Mouse (Mus musculus): ENCODE results near the gene Macrod2. TPM values are rescaled to one million over a fixed set of nuclear protein-coding genes. Genes with fewer than 3 reads are reported as not detected.

The Macrod2 gene
- polyA plus RNA-seq, 1 experiment: 3.8 TPM

- H3K4me3 ChIP-seq (ENCODE audit: low read depth, low read length): no peak overlapping the region
- H3K4me1 ChIP-seq (ENCODE audit: control insufficient read depth, insufficient read depth, insufficient read length, low read length): no peaks in the 10 kb centered on the region
- H3K27me3 ChIP-seq (ENCODE audit: control insufficient read depth, insufficient read depth, low read length): no peaks in the 10 kb centered on the region
- H3K27ac ChIP-seq (ENCODE audit: insufficient read depth, low read depth, low read length): no peak overlapping the region
- no peak for TF ChIP-seq POLR2A (IDR thresholded peaks at IDR 0.05; ENCODE audit: low read depth, low read length)
- no peak for TF ChIP-seq CTCF (IDR thresholded peaks at IDR 0.05; ENCODE audit: extremely low read depth, insufficient read length, insufficient replicate concordance, low read depth, low read length)
- H3K36me3 ChIP-seq (ENCODE audit: control insufficient read depth, insufficient read depth, low read length): no peaks in the 10 kb centered on the region
- WGBS: 72% methylated on average over 2 of the region's 2 CpGs
Observed at GRCm38 (mm10) chr2:142267836-142268235, 1872.7 kb downstream of the Macrod2 start.

DNA sequence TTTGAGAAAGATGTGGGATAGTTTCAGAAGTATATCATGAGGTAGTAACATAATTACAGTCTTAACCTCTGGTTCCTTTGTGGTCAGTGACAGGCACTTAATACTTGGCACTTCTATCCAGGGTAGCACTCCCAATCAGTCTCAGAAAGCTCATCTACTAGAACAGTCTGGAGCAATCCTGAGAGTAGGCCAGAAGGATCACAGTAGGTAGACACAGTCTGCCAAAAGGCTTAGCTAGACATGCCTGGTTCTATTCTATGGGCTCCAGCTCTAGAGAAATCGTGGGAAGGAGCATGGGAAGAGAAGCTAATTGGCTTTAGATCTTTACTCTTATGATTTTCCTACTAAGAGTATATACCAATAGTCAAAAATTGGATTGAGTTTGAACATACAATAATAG is 1891.7 kb downstream of the Macrod2 start:
- H3K27ac ChIP-seq (ENCODE audit: insufficient read depth, low read depth, low read length): no peak overlapping the region
- WGBS: 16% methylated on average over 1 of the region's 1 CpGs
- H3K4me1 ChIP-seq (ENCODE audit: control insufficient read depth, insufficient read depth, insufficient read length, low read length): no peaks in the 10 kb centered on the region
- no peak overlapping the region for H3K4me3 ChIP-seq (ENCODE audit: low read depth, low read length)
- H3K27me3 ChIP-seq (ENCODE audit: control insufficient read depth, insufficient read depth, low read length): no peaks in the 10 kb centered on the region
- TF ChIP-seq POLR2A (IDR thresholded peaks at IDR 0.05; ENCODE audit: low read depth, low read length) (no peak), CTCF (IDR thresholded peaks at IDR 0.05; ENCODE audit: extremely low read depth, insufficient read length, insufficient replicate concordance, low read depth, low read length) (no peak)
- H3K36me3 ChIP-seq (ENCODE audit: control insufficient read depth, insufficient read depth, low read length): no peaks in the 10 kb centered on the region

- no peaks in the 10 kb centered on the region for H3K4me1 ChIP-seq (ENCODE audit: control insufficient read depth, insufficient read depth, insufficient read length, low read length)
- H3K27me3 ChIP-seq (ENCODE audit: control insufficient read depth, insufficient read depth, low read length): no peaks in the 10 kb centered on the region
- no peak overlapping the region for H3K4me3 ChIP-seq (ENCODE audit: low read depth, low read length)
- no peak overlapping the region for H3K27ac ChIP-seq (ENCODE audit: insufficient read depth, low read depth, low read length)
- H3K36me3 ChIP-seq (ENCODE audit: control insufficient read depth, insufficient read depth, low read length): no peaks in the 10 kb centered on the region
- 85% methylated on average over 4 of the region's 4 CpGs for WGBS
- no peak for TF ChIP-seq CTCF (IDR thresholded peaks at IDR 0.05; ENCODE audit: extremely low read depth, insufficient read length, insufficient replicate concordance, low read depth, low read length)
- no peak for TF ChIP-seq POLR2A (IDR thresholded peaks at IDR 0.05; ENCODE audit: low read depth, low read length)
Observed at GRCm38 (mm10) chr2:142294831-142295230, 1899.7 kb downstream of the Macrod2 start.

DNA sequence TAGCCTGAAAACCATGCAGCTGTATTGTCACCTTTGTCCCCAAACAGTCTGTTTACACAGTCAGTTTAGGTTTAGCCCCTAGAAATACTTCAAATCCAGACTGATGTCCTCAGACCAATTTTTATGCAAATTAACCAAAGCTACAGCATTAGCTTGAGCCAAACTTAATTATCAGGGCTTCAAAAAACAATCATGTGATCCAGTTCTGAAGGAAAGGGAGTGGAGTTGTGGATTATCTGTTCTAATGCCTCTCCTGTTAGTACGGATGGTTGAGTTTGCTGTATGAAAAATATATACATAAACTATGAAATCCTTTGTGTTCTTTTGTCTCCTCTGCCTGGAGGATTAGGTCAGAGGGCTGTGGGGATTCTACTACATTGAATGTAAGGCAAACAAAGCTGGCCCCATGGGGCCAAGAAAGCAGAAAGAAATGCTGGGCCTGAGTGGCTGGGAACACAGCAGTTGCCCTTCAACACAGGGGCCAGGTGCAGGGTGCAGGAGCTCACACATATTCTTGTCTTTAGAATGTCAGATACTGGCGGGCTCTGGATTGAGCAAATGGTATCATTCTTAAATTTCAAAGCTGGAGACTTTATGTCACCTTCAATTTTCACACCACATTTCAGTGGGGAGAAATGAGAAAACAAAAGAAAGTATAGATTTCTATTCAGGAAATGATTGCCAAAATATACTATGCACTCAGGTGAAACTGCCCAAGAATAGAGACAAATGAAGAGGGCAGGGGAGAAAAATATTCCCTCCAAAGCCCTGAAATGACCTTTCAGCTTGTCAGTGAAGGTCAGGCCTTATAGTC is 1908.2 kb downstream of the Macrod2 start:
- H3K36me3 ChIP-seq (ENCODE audit: control insufficient read depth, insufficient read depth, low read length): no peaks in the 10 kb centered on the region
- no peak overlapping the region for H3K4me3 ChIP-seq (ENCODE audit: low read depth, low read length)
- no peaks in the 10 kb centered on the region for H3K4me1 ChIP-seq (ENCODE audit: control insufficient read depth, insufficient read depth, insufficient read length, low read length)
- no peaks in the 10 kb centered on the region for H3K27me3 ChIP-seq (ENCODE audit: control insufficient read depth, insufficient read depth, low read length)
- TF ChIP-seq CTCF (IDR thresholded peaks at IDR 0.05; ENCODE audit: extremely low read depth, insufficient read length, insufficient replicate concordance, low read depth, low read length) (no peak), POLR2A (IDR thresholded peaks at IDR 0.05; ENCODE audit: low read depth, low read length) (no peak)
- no peak overlapping the region for H3K27ac ChIP-seq (ENCODE audit: insufficient read depth, low read depth, low read length)
- WGBS: 46% methylated on average over 2 of the region's 2 CpGs

DNA sequence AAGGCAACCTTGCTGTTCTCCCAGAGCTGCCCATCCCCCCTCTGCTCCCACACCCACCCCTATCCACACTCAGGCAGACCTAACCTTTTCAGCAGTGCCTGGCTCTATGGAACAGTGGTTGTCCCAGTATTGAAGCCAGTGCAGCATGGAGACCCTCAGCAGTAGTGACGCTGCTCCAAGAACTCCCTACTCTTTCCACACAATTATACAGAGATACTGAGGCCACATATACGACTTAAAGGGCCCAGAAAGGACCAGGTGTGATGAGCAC is 1908.7 kb downstream of the Macrod2 start:
- H3K36me3 ChIP-seq (ENCODE audit: control insufficient read depth, insufficient read depth, low read length): no peaks in the 10 kb centered on the region
- no peak overlapping the region for H3K4me3 ChIP-seq (ENCODE audit: low read depth, low read length)
- H3K27me3 ChIP-seq (ENCODE audit: control insufficient read depth, insufficient read depth, low read length): no peaks in the 10 kb centered on the region
- no peak for TF ChIP-seq POLR2A (IDR thresholded peaks at IDR 0.05; ENCODE audit: low read depth, low read length)
- no peak for TF ChIP-seq CTCF (IDR thresholded peaks at IDR 0.05; ENCODE audit: extremely low read depth, insufficient read length, insufficient replicate concordance, low read depth, low read length)
- H3K27ac ChIP-seq (ENCODE audit: insufficient read depth, low read depth, low read length): no peak overlapping the region
- no peaks in the 10 kb centered on the region for H3K4me1 ChIP-seq (ENCODE audit: control insufficient read depth, insufficient read depth, insufficient read length, low read length)
- WGBS: 63% methylated on average over 2 of the region's 2 CpGs

- Histone ChIP-seq H3K4me3 (ENCODE audit: low read depth, low read length) (no peak overlapping the region), H3K27ac (ENCODE audit: insufficient read depth, low read depth, low read length) (no peak overlapping the region), H3K4me1 (ENCODE audit: control insufficient read depth, insufficient read depth, insufficient read length, low read length) (no peaks in the 10 kb centered on the region), H3K27me3 (ENCODE audit: control insufficient read depth, insufficient read depth, low read length) (no peaks in the 10 kb centered on the region), H3K36me3 (ENCODE audit: control insufficient read depth, insufficient read depth, low read length) (no peaks in the 10 kb centered on the region)
- 73% methylated on average over 3 of the region's 3 CpGs for WGBS
- TF ChIP-seq POLR2A (IDR thresholded peaks at IDR 0.05; ENCODE audit: low read depth, low read length) (no peak), CTCF (IDR thresholded peaks at IDR 0.05; ENCODE audit: extremely low read depth, insufficient read length, insufficient replicate concordance, low read depth, low read length) (no peak)
Observed at GRCm38 (mm10) chr2:142323158-142323557, 1928.0 kb downstream of the Macrod2 start.

GRCm38 (mm10) chr2:142326737-142327136 is 1931.6 kb downstream of the Macrod2 start:
- 74% methylated on average over 3 of the region's 3 CpGs for WGBS
- Histone ChIP-seq H3K27me3 (ENCODE audit: control insufficient read depth, insufficient read depth, low read length) (no peaks in the 10 kb centered on the region), H3K4me3 (ENCODE audit: low read depth, low read length) (no peak overlapping the region), H3K4me1 (ENCODE audit: control insufficient read depth, insufficient read depth, insufficient read length, low read length) (no peaks in the 10 kb centered on the region), H3K27ac (ENCODE audit: insufficient read depth, low read depth, low read length) (no peak overlapping the region), H3K36me3 (ENCODE audit: control insufficient read depth, insufficient read depth, low read length) (no peaks in the 10 kb centered on the region)
- no peak for TF ChIP-seq POLR2A (IDR thresholded peaks at IDR 0.05; ENCODE audit: low read depth, low read length)
- no peak for TF ChIP-seq CTCF (IDR thresholded peaks at IDR 0.05; ENCODE audit: extremely low read depth, insufficient read length, insufficient replicate concordance, low read depth, low read length)
